Mouse (Mus musculus): ENCODE results near the gene Jag2. TPM values are rescaled to one million over a fixed set of nuclear protein-coding genes. Genes with fewer than 3 reads are reported as not detected.
A peak's percentile ranks its signal among the peaks of the same experiment; 100 is the strongest.

Jag2 gene
- polyA plus RNA-seq, 1 experiment from 2014 or later = 3.7 TPM

DNA sequence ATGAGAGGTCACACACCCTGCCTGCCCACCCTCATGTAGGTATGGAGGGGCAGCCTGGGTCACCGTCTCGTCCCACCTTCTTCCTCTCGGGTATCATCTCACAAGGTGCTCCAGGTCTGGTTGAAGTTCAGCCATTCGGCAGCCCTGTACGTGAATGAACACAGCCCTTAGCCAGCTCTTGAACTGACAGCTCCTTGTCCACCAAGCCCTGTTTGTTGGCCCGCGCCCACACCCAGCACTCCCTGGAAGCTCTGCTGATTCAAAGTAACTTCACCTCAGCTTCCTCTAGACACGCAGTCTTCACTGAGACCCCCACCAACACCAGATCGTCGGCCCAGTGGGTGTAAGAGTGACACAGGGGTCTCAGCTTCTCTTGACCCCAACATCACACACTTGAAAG, 56.6 kb downstream of the Jag2 start:
- Histone ChIP-seq H3K9ac (no peak overlapping the region), H3K36me3 (no peaks in the 10 kb centered on the region), H3K4me1 (replicated peaks) (peaks cover 45% of the 10 kb centered on the region), H3K4me2 (replicated peaks) (no peak overlapping the region), H3K4me3 (replicated peaks) (no peak overlapping the region), H3K27ac (no peak overlapping the region), H3K27me3 (replicated peaks) (peaks cover 42% of the 10 kb centered on the region), H3K9me3 (no peaks in the 10 kb centered on the region)
- no peak for ATAC-seq
- 80% methylated on average over 10 of the region's 10 CpGs for WGBS

- no peak for ATAC-seq
- no peak overlapping the region for H3K9ac ChIP-seq
- no peak overlapping the region for H3K4me2 ChIP-seq (replicated peaks)
- H3K4me1 ChIP-seq (replicated peaks) = peaks cover 31% of the 10 kb centered on the region
- H3K9me3 ChIP-seq = no peaks in the 10 kb centered on the region
- peaks cover 25% of the 10 kb centered on the region for H3K27me3 ChIP-seq (replicated peaks)
- no peak overlapping the region for H3K27ac ChIP-seq
- H3K4me3 ChIP-seq (replicated peaks) = no peak overlapping the region
- no peaks in the 10 kb centered on the region for H3K36me3 ChIP-seq
- WGBS = 87% methylated on average over 2 of the region's 2 CpGs
Observed at GRCm38 (mm10) chr12:112871272-112871671, 58.3 kb downstream of the Jag2 start.

DNA sequence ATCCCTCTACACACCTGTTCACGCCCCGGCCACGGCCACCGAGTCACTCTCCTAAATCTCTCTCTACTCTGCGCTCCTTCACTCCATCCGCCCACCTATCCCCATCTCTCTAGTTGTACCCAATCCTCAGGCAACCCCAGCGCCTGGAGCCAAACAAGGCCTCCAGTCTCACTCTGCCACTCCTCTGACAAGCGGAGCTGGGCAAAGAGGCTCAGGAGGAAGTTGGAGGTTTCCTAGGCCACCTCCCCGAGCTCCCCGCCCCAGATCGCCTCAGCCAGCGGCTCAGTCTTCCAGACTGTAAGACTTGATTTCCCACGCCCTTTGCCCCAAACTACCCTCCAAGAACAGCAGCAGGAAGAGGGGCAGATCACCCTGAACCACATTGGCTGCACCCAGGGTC, 58.8 kb downstream of the Jag2 start:
- H3K4me1 ChIP-seq (replicated peaks) = peaks cover 26% of the 10 kb centered on the region
- no peaks in the 10 kb centered on the region for H3K9me3 ChIP-seq
- no peak overlapping the region for H3K4me3 ChIP-seq (replicated peaks)
- H3K4me2 ChIP-seq (replicated peaks) = 0 out of 2 replicates have a peak overlapping the region, but pooled peaks have one; percentile 4
- WGBS = 46% methylated on average over 13 of the region's 13 CpGs
- peak; percentile 28 for ATAC-seq
- no peak overlapping the region for H3K9ac ChIP-seq
- peaks cover 20% of the 10 kb centered on the region for H3K27me3 ChIP-seq (replicated peaks)
- no peak overlapping the region; the same call in 1 of the 2 replicates for H3K27ac ChIP-seq
- H3K36me3 ChIP-seq = no peaks in the 10 kb centered on the region

GRCm38 (mm10) chr12:112869783-112870204, 59.8 kb downstream of the Jag2 start:
- Histone ChIP-seq H3K4me1 (replicated peaks) (peaks cover 26% of the 10 kb centered on the region), H3K36me3 (no peaks in the 10 kb centered on the region), H3K27me3 (replicated peaks) (peaks cover 12% of the 10 kb centered on the region), H3K9ac (no peak overlapping the region), H3K4me3 (replicated peaks) (no peak overlapping the region), H3K27ac (no peak overlapping the region), H3K4me2 (replicated peaks) (no peak overlapping the region), H3K9me3 (no peaks in the 10 kb centered on the region)
- WGBS = 9% methylated on average over 16 of the region's 16 CpGs
- ATAC-seq = no peak

DNA sequence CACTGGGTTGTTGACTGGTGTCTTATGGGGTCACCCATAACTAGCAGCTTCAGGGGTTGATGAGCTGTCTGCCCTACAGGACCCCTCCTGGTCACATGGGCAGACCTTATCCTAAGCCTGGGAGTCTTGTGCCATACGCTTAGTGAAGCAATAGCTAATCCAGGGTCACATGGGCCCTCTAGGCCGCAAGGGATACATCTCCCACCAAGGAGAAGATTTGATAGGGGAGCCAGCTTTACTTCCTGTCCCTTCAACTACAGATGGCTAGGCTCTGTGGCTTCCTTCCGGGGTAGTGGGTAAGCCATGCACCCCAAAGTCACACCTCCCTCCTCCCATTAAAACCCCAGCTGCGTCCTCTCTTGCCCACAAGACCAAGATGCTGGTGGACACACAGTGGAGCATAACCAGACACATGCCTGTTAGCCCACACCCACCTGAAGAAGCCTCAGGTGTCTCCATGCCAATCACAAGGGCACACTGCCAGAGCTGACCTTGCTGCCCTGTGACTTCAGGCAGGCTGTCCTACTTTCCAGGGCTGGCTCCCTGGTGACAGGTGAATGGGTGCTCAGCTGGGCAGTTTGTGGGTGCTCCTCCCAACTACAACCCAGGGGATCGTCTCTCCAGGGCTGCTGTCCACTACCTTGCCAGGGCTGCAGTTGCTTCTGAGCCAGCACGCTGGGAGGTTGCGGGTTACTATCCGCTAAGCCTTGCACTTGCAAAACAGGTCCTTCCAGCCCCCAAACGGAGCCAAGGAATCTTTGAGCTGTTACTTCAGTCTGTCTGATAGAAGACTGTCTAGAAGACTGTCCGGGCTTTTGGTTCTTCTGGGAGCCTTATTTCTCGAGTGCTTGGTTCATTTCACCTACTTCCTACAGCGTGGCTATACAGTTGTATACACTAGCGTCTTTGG, 61.1 kb downstream of the Jag2 start, which contains the start of gene Gpr132:
Gene Gpr132 (minus strand): TSS at position 51 of the 910 bp plus-strand sequence.
- Histone ChIP-seq H3K27me3 (replicated peaks) (no peaks in the 10 kb centered on the region; the same call in 1 of the 2 replicates), H3K9ac (no peak within 1 kb of the TSS), H3K4me3 (replicated peaks) (no peak within 1 kb of the TSS), H3K4me2 (replicated peaks) (no peak within 1 kb of the TSS), H3K9me3 (no peaks in the 10 kb centered on the region), H3K27ac (no peak within 1 kb of the TSS), H3K36me3 (no peaks in the 10 kb centered on the region), H3K4me1 (replicated peaks) (peaks cover 16% of the 10 kb centered on the region)
- 60% methylated on average over 13 of the region's 13 CpGs for WGBS
- no peak for ATAC-seq

GRCm38 (mm10) chr12:112867106-112867674, 62.4 kb downstream of the Jag2 start:
- 86% methylated on average over 7 of the region's 7 CpGs for WGBS
- ATAC-seq = no peak
- no peak overlapping the region for H3K27ac ChIP-seq

GRCm38 (mm10) chr12:112866467-112867080, 63.0 kb downstream of the Jag2 start:
- no peak overlapping the region for H3K4me3 ChIP-seq (replicated peaks)
- H3K9ac ChIP-seq = no peak overlapping the region
- WGBS = 54% methylated on average over 8 of the region's 8 CpGs
- no peaks in the 10 kb centered on the region for H3K27me3 ChIP-seq (replicated peaks)
- no peaks in the 10 kb centered on the region for H3K9me3 ChIP-seq
- no peak overlapping the region for H3K4me2 ChIP-seq (replicated peaks)
- no peak overlapping the region for H3K27ac ChIP-seq
- ATAC-seq = no peak
- no peaks in the 10 kb centered on the region for H3K36me3 ChIP-seq
- H3K4me1 ChIP-seq (replicated peaks) = peaks cover 16% of the 10 kb centered on the region

More at GRCm38 (mm10) chr12:112867106-112867674, 62.4 kb downstream of the Jag2 start:
- Histone ChIP-seq H3K27me3 (replicated peaks) (no peaks in the 10 kb centered on the region), H3K4me3 (replicated peaks) (no peak overlapping the region), H3K9ac (no peak overlapping the region), H3K36me3 (no peaks in the 10 kb centered on the region), H3K4me2 (replicated peaks) (no peak overlapping the region), H3K9me3 (no peaks in the 10 kb centered on the region), H3K4me1 (replicated peaks) (peaks cover 16% of the 10 kb centered on the region)

GRCm38 (mm10) chr12:112864804-112865203, 64.8 kb downstream of the Jag2 start:
- Histone ChIP-seq H3K4me1 (replicated peaks) (peaks cover 9% of the 10 kb centered on the region), H3K4me3 (replicated peaks) (no peak overlapping the region), H3K9ac (no peak overlapping the region), H3K4me2 (replicated peaks) (no peak overlapping the region), H3K9me3 (no peaks in the 10 kb centered on the region), H3K27ac (no peak overlapping the region), H3K36me3 (no peaks in the 10 kb centered on the region), H3K27me3 (replicated peaks) (no peaks in the 10 kb centered on the region)
- ATAC-seq = no peak
- 80% methylated on average over 7 of the region's 7 CpGs for WGBS

GRCm38 (mm10) chr12:112861911-112862321, 67.7 kb downstream of the Jag2 start:
- H3K4me3 ChIP-seq (replicated peaks) = no peak overlapping the region
- H3K4me2 ChIP-seq (replicated peaks) = no peak overlapping the region
- no peaks in the 10 kb centered on the region for H3K27me3 ChIP-seq (replicated peaks)
- H3K9ac ChIP-seq = no peak overlapping the region
- no peaks in the 10 kb centered on the region for H3K9me3 ChIP-seq
- ATAC-seq = no peak
- H3K27ac ChIP-seq = no peak overlapping the region
- H3K36me3 ChIP-seq = no peaks in the 10 kb centered on the region
- H3K4me1 ChIP-seq (replicated peaks) = peaks cover 4% of the 10 kb centered on the region; the same call in 1 of the 2 replicates
- 67% methylated on average over 9 of the region's 9 CpGs for WGBS

- WGBS = 46% methylated on average over 7 of the region's 7 CpGs
- Histone ChIP-seq H3K36me3 (no peaks in the 10 kb centered on the region), H3K4me1 (replicated peaks) (no peaks in the 10 kb centered on the region), H3K27me3 (replicated peaks) (no peaks in the 10 kb centered on the region), H3K9me3 (no peaks in the 10 kb centered on the region), H3K27ac (no peak overlapping the region), H3K4me3 (replicated peaks) (no peak overlapping the region), H3K4me2 (replicated peaks) (no peak overlapping the region), H3K9ac (no peak overlapping the region)
- 0 out of 2 replicates have a peak, but pooled peaks have one; percentile 49 for ATAC-seq
Observed at GRCm38 (mm10) chr12:112860765-112861164, 68.8 kb downstream of the Jag2 start.

DNA sequence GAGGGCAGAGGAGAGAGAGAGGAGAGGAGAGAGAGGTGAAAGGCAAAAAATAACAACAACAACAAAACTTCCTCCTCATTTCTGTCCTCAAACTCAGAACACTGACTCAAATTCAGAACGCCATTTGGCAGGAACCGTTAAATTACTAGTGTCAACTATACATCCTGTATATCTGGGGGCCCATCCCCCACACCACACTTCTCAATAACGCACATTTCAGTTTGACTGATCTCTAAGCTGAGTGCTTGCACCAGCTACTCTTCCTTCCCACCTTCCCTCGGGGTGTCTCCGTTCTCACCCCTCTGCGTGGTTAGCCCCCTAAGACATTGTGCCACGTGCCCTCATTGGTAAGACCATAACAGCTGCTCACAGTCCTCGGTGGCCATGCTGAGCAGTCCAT, 69.6 kb downstream of the Jag2 start:
- no peak overlapping the region for H3K9ac ChIP-seq

More for the DNA sequence above, 69.6 kb downstream of the Jag2 start:
- Histone ChIP-seq H3K4me1 (replicated peaks) (no peaks in the 10 kb centered on the region), H3K4me3 (replicated peaks) (no peak overlapping the region), H3K36me3 (no peaks in the 10 kb centered on the region), H3K27me3 (replicated peaks) (no peaks in the 10 kb centered on the region), H3K27ac (no peak overlapping the region), H3K4me2 (replicated peaks) (no peak overlapping the region), H3K9me3 (no peaks in the 10 kb centered on the region)
- WGBS = 61% methylated on average over 8 of the region's 8 CpGs
- ATAC-seq = no peak
